Mouse (Mus musculus): ENCODE measurements around the gene Gm20388.

Gm20388 gene

DNA sequence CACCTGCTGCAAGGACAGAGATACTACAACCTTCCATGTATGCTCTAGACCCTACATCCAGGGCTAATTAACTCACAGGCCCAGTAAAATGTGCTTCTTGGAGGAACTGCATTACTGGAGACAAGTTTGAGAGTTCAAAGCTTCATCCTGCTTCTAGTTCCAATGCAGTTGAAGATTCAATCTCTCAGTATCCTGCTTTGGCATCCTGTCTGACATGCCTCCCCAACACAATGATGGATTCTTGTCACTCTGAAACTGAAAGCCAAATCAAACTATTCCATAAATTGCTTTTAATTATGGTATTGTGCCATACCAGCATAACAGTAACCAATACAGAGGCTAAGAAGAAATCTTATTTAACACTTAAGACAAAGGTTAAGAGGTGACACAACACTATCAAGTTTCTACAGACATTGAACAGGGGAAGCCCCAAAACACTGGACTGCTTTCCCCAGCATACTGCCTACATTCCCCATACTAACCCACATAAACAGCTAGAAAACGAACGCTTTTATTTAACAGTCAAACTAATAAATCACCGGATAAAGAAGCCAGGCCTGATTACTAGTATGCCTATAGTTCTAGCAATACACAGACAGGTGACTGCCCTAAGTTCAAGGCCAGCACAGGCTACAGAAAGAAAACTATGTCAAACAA is 3059.5 kb downstream of the Gm20388 start:
- no peak for DNase-seq (ENCODE audit: low read depth)

- peak; percentile 55 for DNase-seq (ENCODE audit: low read depth)
These were observed 3065.4 kb downstream of the Gm20388 start for GRCm38 (mm10) chr8:122976046-122976445.

DNA sequence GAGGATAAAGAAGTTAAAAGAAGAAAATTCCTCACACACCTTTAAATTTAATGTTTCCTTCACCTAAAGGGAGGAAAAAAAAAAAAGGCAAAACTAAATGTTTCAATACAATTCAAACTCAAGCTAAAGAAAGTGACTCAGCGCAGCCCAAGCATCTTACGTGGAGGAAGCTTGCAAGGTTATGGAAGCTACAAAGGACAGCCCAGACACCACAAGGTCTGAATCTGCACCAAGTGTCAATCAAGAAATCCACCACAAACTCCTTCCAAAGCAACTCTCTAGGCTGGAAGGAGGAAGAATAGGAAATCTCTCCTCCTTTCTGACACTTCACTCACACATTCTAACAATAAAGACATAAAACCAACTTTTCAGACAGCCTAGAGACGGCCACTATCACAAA is 3068.8 kb downstream of the Gm20388 start:
- DNase-seq (ENCODE audit: low read depth) = no peak

GRCm38 (mm10) chr8:122979865-122980509 is 3069.3 kb downstream of the Gm20388 start:
- DNase-seq (ENCODE audit: low read depth) = no peak

DNA sequence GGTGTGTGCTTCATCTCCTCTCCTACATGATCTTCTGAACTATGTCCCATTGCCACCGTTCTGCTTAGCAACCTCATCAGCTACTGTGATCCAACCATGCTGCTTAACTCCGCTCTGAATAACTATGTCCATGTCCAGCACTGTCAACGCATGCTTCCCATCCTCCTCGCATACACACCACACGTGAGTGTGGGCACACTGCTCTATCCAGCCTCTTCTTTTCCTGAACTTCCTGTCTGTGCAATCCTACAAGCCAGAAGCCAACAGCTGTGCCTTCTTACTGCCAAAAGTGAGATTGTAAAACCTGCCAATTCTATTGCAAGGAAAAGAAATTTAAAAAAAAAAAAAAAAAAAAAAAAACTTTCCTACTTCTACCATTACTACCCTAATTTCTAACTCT is 3071.0 kb downstream of the Gm20388 start:
- no peak for DNase-seq (ENCODE audit: low read depth)

DNA sequence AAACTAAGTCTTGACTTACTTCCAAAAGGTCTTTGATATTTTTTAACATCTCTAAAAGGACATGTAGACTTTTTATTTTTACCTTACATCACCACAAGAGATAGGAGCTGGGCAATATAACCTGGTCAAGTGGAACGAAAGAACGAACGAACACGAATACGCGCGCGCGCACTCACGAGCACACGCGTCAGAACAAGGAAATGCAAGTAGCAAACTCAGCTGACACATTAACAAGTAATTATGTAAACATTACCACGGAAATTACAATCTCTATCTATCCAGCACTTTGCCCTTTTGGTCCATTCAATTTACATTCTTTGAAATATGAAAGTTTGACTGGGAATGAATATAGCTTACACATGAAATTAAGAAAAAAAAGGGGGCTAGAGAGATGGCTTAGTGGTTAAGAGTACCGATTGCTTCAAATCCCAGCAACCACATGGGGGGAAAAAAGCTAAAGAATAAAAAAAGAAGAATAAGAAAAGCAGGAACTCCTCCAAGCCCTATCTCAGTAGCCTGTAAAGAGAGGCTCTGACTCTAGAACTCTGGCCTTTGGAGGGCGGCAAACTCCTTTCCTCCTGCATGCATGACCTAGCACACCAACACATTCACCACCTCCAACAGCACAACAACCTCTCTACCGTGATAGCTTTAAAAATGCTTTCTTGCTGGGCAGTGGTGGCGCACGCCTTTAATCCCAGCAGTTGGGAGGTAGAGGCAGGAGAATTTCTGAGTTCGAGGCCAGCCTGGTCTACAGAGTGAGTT is 3072.7 kb downstream of the Gm20388 start:
- no peak for DNase-seq (ENCODE audit: low read depth)

DNA sequence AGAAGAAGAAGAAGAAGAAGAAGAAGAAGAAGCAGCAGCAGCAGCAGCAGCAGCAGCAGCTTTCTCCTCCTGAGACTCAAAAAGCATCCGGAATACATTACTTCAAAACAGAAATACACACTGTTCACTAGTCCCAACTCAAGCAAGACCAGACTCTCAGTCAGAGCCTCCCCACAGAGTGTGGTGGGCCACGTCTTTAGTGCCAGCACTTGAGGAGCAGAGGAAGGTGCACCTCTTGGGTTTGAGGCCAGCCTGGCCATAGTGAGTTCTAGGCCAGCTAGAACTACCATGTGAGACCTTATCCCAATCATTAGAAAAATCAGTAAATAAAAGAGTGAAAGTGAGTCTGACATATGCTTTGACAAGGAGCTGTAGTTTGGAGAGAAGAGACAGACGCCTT is 3073.5 kb downstream of the Gm20388 start:
- DNase-seq (ENCODE audit: low read depth) = no peak

DNA sequence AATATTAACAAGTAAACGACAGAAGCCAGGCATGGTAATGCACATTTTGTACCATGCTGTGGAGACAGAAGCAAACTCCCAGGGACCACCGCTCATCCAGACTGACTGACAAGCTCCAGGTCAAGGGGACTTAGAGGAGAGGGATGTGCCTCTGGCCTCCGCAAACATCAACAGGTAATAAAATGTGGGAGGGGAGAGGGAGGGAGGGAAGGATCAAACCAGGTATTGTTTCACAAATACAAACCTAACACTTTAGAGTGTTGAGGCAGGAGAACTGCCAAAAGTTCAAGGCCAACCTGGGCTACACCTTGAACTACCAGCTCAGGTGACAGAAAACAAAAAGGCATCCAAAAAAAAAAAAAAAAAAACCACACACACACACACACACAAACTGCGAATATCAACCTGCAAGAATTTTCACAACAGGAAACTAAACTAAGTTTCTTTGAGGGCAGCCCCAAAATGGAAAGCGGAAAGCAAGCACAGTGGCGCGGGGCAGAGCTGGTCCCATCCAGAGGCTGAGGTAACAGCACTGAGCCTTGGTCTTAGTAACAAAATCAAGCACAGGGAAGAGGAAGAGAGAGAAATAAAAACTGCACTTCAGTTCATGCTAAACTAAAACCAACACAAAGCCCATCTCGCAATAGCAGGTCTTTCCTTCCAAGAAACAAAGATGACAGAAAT is 3076.0 kb downstream of the Gm20388 start:
- DNase-seq (ENCODE audit: low read depth) = no peak

DNA sequence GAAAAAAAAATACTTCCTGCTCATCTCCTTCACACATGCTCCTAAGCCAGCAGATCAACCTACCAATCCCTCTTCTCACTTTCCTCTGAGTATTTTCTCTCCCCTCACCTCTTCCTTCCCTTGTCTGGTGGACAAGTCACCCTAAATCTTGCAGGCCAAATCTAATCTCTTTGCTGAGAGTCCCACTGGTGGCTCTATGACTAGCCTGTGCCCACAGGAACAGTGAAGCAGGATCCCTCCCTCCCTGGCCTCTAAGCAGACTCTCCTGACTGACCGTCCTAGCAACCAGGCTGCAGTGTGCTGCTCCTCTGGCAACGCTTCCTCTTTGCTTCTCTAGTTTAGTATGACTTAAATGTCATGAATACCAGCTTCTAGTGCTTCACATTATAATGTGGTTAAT is 3076.6 kb downstream of the Gm20388 start:
- DNase-seq (ENCODE audit: low read depth) = no peak

DNA sequence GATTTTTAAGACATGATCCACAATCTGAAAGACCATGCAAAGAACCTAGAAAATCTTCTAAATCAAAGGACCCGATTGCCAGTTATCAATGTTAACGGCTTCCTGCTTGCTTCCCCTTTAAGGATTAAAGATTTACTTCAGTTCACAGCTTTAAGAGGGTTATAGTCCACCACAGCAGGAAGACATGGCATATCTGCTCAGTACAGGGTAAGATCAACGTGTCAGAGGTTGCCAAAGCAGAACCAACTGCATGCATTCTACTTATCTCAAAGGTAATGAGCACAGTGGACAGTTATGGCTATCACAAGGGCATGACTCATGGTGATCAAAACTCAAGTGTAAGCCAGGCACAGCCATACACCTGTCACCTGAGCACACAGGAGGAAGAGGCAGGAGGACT is 3078.3 kb downstream of the Gm20388 start:
- DNase-seq (ENCODE audit: low read depth) = no peak

DNA sequence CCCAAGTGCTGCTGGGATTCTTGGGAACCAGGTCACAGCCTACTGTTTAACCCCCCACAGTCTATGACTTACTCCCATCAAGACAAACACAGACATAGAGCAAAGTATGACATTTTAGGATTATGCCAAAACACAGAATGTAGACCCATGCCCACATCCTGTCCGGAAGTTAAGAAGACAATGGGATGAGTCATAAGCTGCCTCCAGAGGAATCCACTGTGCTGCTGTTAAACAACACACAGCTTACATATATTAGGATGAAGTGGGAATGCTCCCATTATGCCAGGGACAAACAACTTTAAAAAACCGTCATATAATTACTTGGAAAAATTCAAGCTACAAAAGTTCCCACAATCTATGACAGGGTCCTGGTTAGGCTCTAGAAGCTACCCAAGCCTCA is 3079.3 kb downstream of the Gm20388 start:
- no peak for DNase-seq (ENCODE audit: low read depth)

DNA sequence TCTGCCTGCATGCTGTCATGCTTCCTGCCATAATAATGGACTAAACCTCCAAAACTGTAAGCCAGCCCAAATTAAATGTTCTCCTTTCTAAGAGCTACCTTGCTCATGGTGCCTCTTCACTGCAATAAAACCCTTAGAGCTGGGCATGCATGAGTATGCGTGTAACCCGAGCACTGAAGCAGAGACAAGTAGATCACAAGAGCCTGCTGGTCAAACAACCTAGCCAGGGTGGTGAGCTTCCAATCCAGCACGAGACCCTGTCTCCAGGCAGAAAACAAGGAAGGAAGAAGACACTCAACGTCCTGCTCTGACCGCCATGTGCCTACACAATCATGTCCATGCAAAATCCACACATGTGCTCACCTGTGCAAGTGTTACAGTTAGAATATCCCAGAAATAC is 3080.7 kb downstream of the Gm20388 start:
- no peak for DNase-seq (ENCODE audit: low read depth)

DNA sequence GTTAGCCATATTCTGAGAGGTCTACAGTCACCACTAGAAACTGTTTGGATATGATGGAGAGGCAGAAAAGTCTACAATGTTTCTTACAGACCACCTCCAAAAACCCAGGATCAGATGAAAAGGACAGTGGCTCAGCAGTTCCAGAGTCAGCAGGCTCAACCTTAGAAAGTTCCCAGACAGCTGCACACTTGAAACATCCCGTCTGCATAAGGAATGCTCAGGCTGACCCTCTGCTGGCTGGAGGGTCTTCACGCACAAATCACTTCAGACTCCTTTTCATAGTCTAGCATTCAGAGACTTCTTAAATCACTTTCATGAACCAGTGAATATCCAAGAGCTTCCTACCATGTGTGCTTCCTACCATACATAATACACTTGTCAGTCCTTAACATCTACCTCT is 3081.7 kb downstream of the Gm20388 start:
- DNase-seq (ENCODE audit: low read depth) = no peak

GRCm38 (mm10) chr8:122993031-122993430 is 3082.4 kb downstream of the Gm20388 start:
- DNase-seq (ENCODE audit: low read depth) = no peak

- DNase-seq (ENCODE audit: low read depth) = no peak
These were observed 3083.1 kb downstream of the Gm20388 start for GRCm38 (mm10) chr8:122993740-122994139.

DNA sequence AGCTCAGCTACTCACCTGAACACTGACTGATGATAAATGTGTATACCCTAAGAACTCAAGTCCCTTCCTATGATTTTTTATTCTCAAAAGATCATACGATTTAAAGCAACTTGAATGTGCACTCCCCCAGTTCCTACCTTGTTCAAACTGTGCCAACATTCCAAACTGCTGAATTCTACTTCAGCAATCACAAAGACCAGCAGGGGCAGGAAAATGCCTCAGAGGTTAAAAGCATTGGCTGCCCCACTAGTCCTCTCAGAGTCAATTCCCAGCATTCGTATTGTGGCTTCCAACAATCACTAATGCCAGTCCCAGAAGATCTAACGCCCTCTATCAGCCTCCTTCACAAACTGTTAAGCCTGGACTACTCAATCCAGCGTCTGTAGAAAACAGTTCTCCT is 3087.3 kb downstream of the Gm20388 start:
- peak; percentile 38 for DNase-seq (ENCODE audit: low read depth)

DNA sequence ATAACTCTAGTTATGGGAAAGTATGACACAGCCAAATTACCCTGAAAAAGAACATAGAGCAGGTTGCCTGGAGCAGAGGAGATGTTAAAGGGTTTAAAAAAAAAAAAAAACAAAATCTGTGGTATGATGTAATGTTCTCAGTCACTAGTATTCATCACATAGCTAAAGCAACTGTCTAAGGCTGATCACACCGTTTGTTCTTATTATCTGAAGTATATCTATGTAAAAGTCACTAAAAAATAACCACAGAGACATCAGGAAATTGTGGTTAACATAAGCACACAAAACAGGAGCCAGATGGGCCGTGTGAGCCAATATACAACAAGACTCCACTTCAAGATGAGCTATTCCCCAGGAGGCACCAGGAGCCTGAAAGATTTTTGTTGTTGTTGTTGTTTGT is 3089.7 kb downstream of the Gm20388 start:
- DNase-seq (ENCODE audit: low read depth) = no peak

- no peak for DNase-seq (ENCODE audit: low read depth)
These were observed 3093.6 kb downstream of the Gm20388 start for GRCm38 (mm10) chr8:123004033-123004922.

GRCm38 (mm10) chr8:123005328-123005727 is 3094.7 kb downstream of the Gm20388 start:
- no peak for DNase-seq (ENCODE audit: low read depth)

GRCm38 (mm10) chr8:123005805-123006204 is 3095.2 kb downstream of the Gm20388 start:
- DNase-seq (ENCODE audit: low read depth) = no peak

DNA sequence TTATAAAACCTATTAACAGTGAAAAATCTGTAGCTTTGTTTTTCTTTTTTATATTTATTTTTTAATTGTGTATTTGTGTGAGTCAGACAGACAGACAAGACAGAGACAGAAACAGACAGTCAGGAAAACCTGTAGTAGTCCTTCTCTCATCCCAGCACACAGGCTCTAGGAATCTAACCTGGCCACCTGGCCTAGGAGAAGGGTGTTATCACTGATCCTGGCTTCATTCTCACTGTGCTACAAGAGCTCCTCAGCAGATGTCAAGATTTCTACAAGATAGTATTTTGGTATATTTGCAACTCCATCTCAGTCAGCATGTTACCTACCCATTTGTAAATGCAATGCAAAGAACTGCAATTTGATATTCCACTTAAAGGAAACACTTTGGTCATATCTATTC is 3100.7 kb downstream of the Gm20388 start:
- DNase-seq (ENCODE audit: low read depth) = no peak

DNA sequence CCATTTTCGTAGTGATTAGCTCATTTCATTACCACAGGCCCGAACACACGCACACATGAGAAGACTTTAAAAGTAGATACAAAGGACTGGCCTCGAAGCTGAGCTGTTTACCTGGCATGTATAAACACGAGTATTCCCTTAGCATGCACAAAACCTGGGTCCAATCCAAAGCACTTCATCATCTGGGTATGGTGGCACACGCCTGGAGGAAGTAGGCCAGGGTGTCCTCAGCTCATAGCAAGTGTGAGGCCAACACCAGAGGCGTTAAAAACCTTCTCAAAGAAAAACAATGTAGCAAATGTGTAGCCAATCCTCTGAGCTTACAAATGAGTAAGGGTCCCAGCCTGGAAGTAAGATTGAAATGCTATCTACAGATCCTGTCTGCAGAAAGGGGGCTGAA is 3103.8 kb downstream of the Gm20388 start:
- DNase-seq (ENCODE audit: low read depth) = no peak

Measured in NIH3T3 (cell line).